Mouse (Mus musculus): Measurements from ENCODE around the gene Hist1h3i. TPM values are rescaled to one million over a fixed set of nuclear protein-coding genes. Genes with fewer than 3 reads are reported as not detected.
"Not testable (repeated sequence)": the region's sequence is repeated elsewhere in the genome, so short reads cannot be mapped to it uniquely, and the experiment has no call there.

Gene Hist1h3i
- polyA plus RNA-seq, 1 experiment from 2014 or later: 252 TPM

DNA sequence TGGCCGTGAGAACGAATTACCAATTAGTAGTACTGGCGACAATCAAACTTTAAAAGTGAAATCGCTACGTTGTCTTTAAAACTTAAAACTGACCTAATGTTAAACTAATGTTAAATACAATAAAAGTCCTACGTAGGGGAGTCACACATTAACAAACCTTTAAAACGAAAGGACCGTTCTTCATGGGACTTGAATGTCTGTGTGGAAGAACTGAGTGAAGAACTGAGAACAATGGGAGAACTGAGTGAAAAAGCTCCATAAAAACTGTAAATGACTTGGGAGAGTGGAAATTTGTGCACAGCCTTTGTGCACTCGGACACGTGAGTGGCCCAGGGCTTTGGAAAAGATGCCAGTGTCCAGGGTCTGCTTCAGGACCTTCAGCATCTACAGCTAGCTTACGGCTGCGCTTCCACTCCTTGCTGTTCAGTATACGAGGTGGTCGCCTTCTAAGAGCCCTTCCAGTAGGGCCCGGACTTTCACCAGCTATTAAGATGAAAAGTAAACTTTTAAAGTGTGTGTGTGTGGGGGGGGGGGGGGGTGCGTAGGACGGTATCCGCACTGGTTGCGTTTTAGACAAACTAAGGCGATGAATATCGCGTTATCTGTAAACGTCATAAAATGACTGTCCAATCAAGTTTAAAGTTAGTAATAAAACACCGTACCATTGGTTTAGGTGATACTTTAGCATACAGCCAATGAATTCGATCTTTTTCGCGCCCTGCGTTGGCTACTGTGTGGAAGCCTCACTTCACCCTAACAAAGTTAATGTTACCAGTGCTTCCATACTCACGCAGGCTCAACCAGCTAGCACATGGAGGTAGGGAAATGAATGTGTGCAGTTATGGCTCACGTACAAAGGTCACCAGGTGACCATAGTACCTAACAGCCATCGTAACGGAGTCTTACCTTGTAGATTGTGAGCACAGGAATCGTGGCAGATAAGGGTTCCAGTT, 4.1 kb downstream of the Hist1h3i start:
- ATAC-seq (ENCODE audit: low FRiP score): peak; percentile 87
- WGBS: 5% methylated on average over 33 of the region's 33 CpGs
- H3K4me3 ChIP-seq (ENCODE audit: low read depth, low read length): peak overlapping the region; percentile 55
- DNase-seq (ENCODE audit: low spot score): peak; percentile 85
- peak overlapping the region; percentile 84 for H3K4me2 ChIP-seq (replicated peaks; ENCODE audit: low read depth, low read length)
- peak overlapping the region; percentile 79 for H3K9ac ChIP-seq (ENCODE audit: low read depth, low read length)
- no peaks in the 10 kb centered on the region for H3K4me1 ChIP-seq (replicated peaks; ENCODE audit: control insufficient read depth, insufficient read depth, low read length)
- no peaks in the 10 kb centered on the region for H3K36me3 ChIP-seq (ENCODE audit: control insufficient read depth, insufficient read depth, low read length)
- H3K27ac ChIP-seq (ENCODE audit: low read depth, low read length): peak overlapping the region; percentile 95
- no peaks in the 10 kb centered on the region for H3K9me3 ChIP-seq (ENCODE audit: control insufficient read depth, low read length)
- H3K27me3 ChIP-seq (ENCODE audit: control insufficient read depth, insufficient read depth, low read length): no peaks in the 10 kb centered on the region

DNA sequence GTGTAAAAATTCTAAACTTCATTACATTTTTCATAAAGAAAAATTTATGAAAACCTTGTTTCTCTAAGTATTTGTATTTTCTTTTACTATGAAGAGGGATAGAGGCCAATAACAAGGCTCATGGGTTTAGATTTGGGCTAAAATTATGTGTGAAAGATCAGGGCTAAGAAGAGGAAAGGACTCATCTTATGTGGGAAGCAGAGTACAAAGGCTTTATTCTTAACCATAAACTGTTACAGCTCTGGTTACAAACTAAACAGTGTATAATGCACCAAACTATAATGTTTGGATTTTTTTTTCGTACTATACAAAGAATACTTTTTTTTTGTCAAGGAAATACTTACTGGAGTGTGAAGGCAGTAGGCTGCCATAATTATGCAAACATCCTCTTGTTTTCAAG, 27.5 kb downstream of the Hist1h3i start:
- Histone ChIP-seq H3K9me3 (ENCODE audit: control insufficient read depth, low read length) (no peaks in the 10 kb centered on the region), H3K27ac (ENCODE audit: low read depth, low read length) (no peak overlapping the region), H3K4me1 (replicated peaks; ENCODE audit: control insufficient read depth, insufficient read depth, low read length) (no peaks in the 10 kb centered on the region), H3K4me2 (replicated peaks; ENCODE audit: low read depth, low read length) (no peak overlapping the region), H3K27me3 (ENCODE audit: control insufficient read depth, insufficient read depth, low read length) (no peaks in the 10 kb centered on the region), H3K36me3 (ENCODE audit: control insufficient read depth, insufficient read depth, low read length) (no peaks in the 10 kb centered on the region), H3K4me3 (ENCODE audit: low read depth, low read length) (no peak overlapping the region), H3K9ac (ENCODE audit: low read depth, low read length) (no peak overlapping the region)
- no peak for DNase-seq (ENCODE audit: low spot score)
- 74% methylated on average over 1 of the region's 1 CpGs for WGBS
- ATAC-seq (ENCODE audit: low FRiP score): no peak

DNA sequence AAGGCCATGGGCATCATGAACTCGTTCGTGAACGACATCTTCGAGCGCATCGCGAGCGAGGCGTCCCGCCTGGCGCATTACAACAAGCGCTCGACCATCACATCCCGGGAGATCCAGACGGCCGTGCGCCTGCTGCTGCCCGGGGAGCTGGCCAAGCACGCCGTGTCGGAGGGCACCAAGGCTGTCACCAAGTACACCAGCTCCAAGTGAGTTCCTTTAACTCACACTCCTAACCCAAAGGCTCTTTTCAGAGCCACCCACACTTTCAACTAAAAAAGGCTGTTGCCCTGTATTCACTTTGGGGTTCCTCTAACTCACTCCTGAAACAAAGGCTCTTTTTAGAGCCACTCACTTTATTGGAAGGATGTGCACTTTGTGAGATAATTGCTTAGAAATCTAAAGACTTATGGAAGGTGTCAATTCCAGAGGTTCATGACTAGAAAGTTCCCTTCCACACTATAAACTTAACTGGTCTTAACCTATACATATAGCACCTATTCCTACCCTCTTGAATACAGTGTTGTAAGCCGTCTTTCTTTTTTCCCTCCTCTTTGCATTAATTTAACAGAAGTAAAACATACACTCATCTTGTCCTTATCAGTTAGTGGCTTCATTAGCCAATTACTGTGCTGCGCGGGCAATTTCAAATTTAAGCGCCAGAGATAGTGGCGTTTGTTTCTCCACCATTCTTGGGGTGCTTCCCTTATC, 28.7 kb downstream of the Hist1h3i start:
- H3K4me2 ChIP-seq (replicated peaks; ENCODE audit: low read depth, low read length): peak overlapping the region; percentile 41
- peak overlapping the region; percentile 39 for H3K4me3 ChIP-seq (ENCODE audit: low read depth, low read length)
- WGBS: under 1% methylated on average over 10 of the region's 26 CpGs
- not testable (repeated sequence) for H3K4me1 ChIP-seq (replicated peaks; ENCODE audit: control insufficient read depth, insufficient read depth, low read length); H3K9me3 ChIP-seq (ENCODE audit: control insufficient read depth, low read length); H3K27me3 ChIP-seq (ENCODE audit: control insufficient read depth, insufficient read depth, low read length); H3K36me3 ChIP-seq (ENCODE audit: control insufficient read depth, insufficient read depth, low read length)
- peak overlapping the region; percentile 82 for H3K27ac ChIP-seq (ENCODE audit: low read depth, low read length)
- ATAC-seq (ENCODE audit: low FRiP score) (peak; percentile 13), DNase-seq (ENCODE audit: low spot score) (peak; percentile 67)
- peak overlapping the region; percentile 28; the same call in 1 of the 2 replicates for H3K9ac ChIP-seq (ENCODE audit: low read depth, low read length)

DNA sequence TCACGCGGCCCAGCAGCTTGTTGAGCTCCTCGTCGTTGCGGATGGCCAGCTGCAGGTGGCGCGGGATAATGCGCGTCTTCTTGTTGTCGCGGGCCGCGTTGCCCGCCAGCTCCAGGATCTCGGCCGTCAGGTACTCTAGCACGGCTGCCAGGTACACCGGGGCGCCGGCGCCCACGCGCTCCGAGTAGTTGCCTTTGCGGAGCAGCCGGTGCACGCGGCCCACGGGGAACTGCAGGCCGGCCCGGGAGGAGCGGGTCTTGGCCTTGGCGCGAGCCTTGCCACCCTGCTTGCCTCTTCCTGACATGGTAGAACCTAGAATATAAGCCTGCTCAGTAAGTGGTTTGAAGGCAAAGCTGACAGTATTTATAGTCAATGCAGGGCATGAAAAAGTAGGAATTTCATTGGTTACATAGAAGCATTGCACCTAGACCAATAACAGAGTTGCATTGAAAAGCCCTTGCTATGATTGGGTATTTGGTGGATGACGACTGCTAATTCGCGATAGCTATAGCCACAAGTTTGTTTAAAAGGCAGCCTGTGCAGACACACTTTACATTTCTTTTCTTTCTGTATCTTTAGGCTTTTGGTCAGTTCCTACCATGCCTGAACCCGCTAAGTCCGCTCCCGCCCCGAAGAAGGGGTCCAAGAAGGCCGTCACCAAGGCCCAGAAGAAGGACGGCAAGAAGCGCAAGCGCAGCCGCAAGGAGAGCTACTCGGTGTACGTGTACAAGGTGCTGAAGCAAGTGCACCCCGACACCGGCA, 29.5 kb downstream of the Hist1h3i start, which contains the start of the genes Hist1h2ak and Hist1h2bn:
Gene Hist1h2ak (minus strand): TSS at position 304 of the 762 bp plus-strand sequence.
Gene Hist1h2bn (plus strand): TSS at position 600 of the 762 bp plus-strand sequence.
- peak within 1 kb of the TSS; percentile 61 for H3K4me2 ChIP-seq (replicated peaks; ENCODE audit: low read depth, low read length)
- WGBS: under 1% methylated on average over 33 of the region's 50 CpGs
- DNase-seq (ENCODE audit: low spot score): peak; percentile 78
- not testable (repeated sequence) for H3K27me3 ChIP-seq (ENCODE audit: control insufficient read depth, insufficient read depth, low read length); H3K9me3 ChIP-seq (ENCODE audit: control insufficient read depth, low read length); H3K36me3 ChIP-seq (ENCODE audit: control insufficient read depth, insufficient read depth, low read length); H3K4me1 ChIP-seq (replicated peaks; ENCODE audit: control insufficient read depth, insufficient read depth, low read length)
- H3K27ac ChIP-seq (ENCODE audit: low read depth, low read length): peak within 1 kb of the TSS; percentile 84
- peak within 1 kb of the TSS; percentile 49 for H3K9ac ChIP-seq (ENCODE audit: low read depth, low read length)
- ATAC-seq (ENCODE audit: low FRiP score): peak; percentile 93
- H3K4me3 ChIP-seq (ENCODE audit: low read depth, low read length): peak within 1 kb of the TSS; percentile 39

DNA sequence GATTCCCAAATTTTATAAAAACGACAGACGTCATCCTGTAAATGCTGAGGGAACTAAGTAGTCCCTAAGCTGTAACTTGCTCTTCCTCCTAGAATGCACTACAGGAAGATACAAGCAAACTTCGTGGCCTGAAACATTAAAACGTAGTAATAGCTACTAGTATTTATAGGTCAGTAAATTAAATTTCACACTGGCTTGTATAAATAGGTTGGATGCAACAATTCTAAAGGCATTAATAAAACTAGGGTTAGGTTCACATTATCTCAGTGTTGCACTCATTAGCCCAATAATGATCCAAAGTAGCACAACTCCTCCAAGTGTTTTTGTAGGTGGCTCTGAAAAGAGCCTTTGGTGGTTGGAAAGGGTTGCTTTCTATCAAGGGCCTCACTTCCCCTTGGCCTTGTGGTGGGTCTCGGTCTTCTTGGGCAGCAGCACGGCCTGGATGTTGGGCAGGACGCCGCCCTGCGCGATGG, 30.1 kb downstream of the Hist1h3i start:
- Histone ChIP-seq H3K4me3 (ENCODE audit: low read depth, low read length) (peak overlapping the region; percentile 39), H3K27ac (ENCODE audit: low read depth, low read length) (peak overlapping the region; percentile 84), H3K27me3 (ENCODE audit: control insufficient read depth, insufficient read depth, low read length) (no peaks in the 10 kb centered on the region), H3K36me3 (ENCODE audit: control insufficient read depth, insufficient read depth, low read length) (no peaks in the 10 kb centered on the region), H3K9me3 (ENCODE audit: control insufficient read depth, low read length) (no peaks in the 10 kb centered on the region), H3K4me1 (replicated peaks; ENCODE audit: control insufficient read depth, insufficient read depth, low read length) (no peaks in the 10 kb centered on the region), H3K4me2 (replicated peaks; ENCODE audit: low read depth, low read length) (peak overlapping the region; percentile 61), H3K9ac (ENCODE audit: low read depth, low read length) (peak overlapping the region; percentile 49)
- WGBS: 3% methylated on average over 10 of the region's 10 CpGs
- ATAC-seq (ENCODE audit: low FRiP score) (no peak), DNase-seq (ENCODE audit: low spot score) (peak; percentile 54)

DNA sequence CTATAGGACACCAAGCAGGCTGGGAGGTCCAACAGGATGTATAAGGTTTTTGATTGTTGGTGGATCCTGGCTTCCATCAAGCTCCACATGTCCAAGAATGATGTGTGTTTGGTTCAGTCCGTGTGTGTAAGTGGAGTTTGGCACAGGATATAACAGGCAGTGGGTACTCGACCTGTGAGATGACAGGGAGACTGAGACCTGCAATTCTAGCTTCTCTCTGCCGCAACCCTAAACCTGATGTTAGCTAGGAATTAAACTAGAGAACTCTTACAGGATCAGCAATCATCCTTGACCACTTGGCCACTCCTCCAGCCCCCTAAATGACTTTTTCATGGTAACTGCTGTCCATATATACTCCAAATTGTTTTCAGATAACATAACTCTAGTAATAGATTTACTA, 30.8 kb downstream of the Hist1h3i start:
- 49% methylated on average over 3 of the region's 3 CpGs for WGBS
- Histone ChIP-seq H3K36me3 (ENCODE audit: control insufficient read depth, insufficient read depth, low read length) (no peaks in the 10 kb centered on the region), H3K27me3 (ENCODE audit: control insufficient read depth, insufficient read depth, low read length) (no peaks in the 10 kb centered on the region), H3K4me2 (replicated peaks; ENCODE audit: low read depth, low read length) (no peak overlapping the region), H3K27ac (ENCODE audit: low read depth, low read length) (peak overlapping the region; percentile 59; the same call in 1 of the 2 replicates), H3K9ac (ENCODE audit: low read depth, low read length) (no peak overlapping the region), H3K9me3 (ENCODE audit: control insufficient read depth, low read length) (no peaks in the 10 kb centered on the region), H3K4me1 (replicated peaks; ENCODE audit: control insufficient read depth, insufficient read depth, low read length) (no peaks in the 10 kb centered on the region; the same call in 1 of the 2 replicates), H3K4me3 (ENCODE audit: low read depth, low read length) (no peak overlapping the region)
- DNase-seq (ENCODE audit: low spot score) (peak; percentile 38), ATAC-seq (ENCODE audit: low FRiP score) (no peak)

DNA sequence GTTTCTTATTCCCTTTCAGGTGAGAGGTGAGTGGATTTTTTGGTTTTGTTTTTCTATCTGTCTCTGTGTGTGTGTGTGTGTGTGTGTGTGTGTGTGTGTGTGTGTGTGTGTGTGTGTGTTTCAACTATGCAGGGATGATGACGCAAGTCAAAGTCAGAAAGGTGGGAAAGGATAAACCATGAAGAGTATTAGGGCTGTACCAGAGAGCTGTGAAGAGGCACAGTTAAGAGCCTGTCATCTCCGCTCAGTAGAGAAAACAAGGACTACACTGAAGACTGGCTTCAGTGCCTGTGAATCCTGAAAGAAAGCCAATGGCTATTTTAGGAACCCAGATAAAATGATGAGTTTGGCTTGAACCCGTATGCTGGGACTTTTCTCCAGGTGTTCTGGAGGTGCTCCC, 31.3 kb downstream of the Hist1h3i start:
- Histone ChIP-seq H3K4me1 (replicated peaks; ENCODE audit: control insufficient read depth, insufficient read depth, low read length) (no peaks in the 10 kb centered on the region; the same call in 1 of the 2 replicates), H3K27me3 (ENCODE audit: control insufficient read depth, insufficient read depth, low read length) (no peaks in the 10 kb centered on the region), H3K9ac (ENCODE audit: low read depth, low read length) (no peak overlapping the region), H3K36me3 (ENCODE audit: control insufficient read depth, insufficient read depth, low read length) (no peaks in the 10 kb centered on the region), H3K27ac (ENCODE audit: low read depth, low read length) (peak overlapping the region; percentile 59), H3K4me3 (ENCODE audit: low read depth, low read length) (no peak overlapping the region), H3K9me3 (ENCODE audit: control insufficient read depth, low read length) (no peaks in the 10 kb centered on the region), H3K4me2 (replicated peaks; ENCODE audit: low read depth, low read length) (no peak overlapping the region)
- DNase-seq (ENCODE audit: low spot score) (no peak), ATAC-seq (ENCODE audit: low FRiP score) (no peak)
- WGBS: 75% methylated on average over 3 of the region's 3 CpGs

DNA sequence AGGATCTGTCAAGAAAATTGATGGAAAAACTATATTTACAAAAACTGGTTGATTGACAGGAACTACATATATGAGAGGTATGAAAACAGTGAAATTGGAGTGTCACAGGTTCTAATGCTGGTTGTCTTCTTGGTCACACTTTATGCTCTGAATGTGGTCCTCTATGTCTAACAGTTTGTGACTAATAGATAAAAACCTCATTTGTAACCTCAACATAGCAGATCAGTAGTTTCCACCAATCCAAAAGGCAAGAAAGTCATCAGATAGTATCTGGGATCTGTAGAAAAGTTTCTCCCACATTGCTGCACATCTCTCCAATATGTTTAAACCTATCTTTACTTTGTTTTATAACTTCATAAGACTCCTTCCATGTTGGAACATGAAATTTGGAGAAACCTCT, 31.8 kb downstream of the Hist1h3i start:
- Histone ChIP-seq H3K27me3 (ENCODE audit: control insufficient read depth, insufficient read depth, low read length) (no peaks in the 10 kb centered on the region), H3K4me3 (ENCODE audit: low read depth, low read length) (no peak overlapping the region), H3K27ac (ENCODE audit: low read depth, low read length) (0 out of 2 replicates have a peak overlapping the region, but pooled peaks have one; percentile 59), H3K4me1 (replicated peaks; ENCODE audit: control insufficient read depth, insufficient read depth, low read length) (no peaks in the 10 kb centered on the region; the same call in 1 of the 2 replicates), H3K9ac (ENCODE audit: low read depth, low read length) (no peak overlapping the region), H3K4me2 (replicated peaks; ENCODE audit: low read depth, low read length) (no peak overlapping the region), H3K36me3 (ENCODE audit: control insufficient read depth, insufficient read depth, low read length) (no peaks in the 10 kb centered on the region), H3K9me3 (ENCODE audit: control insufficient read depth, low read length) (no peaks in the 10 kb centered on the region)
- DNase-seq (ENCODE audit: low spot score): no peak
- no peak for ATAC-seq (ENCODE audit: low FRiP score)
